Mouse (Mus musculus) layer of hippocampus, adult 9-11 months (tissue): Measurements from ENCODE around the gene Gramd4.

ENCODE experiments used
- DNase-seq: peaks from one replicate; pipeline ENCODE4 v3.0.0; 2022

Gene Gramd4

DNA sequence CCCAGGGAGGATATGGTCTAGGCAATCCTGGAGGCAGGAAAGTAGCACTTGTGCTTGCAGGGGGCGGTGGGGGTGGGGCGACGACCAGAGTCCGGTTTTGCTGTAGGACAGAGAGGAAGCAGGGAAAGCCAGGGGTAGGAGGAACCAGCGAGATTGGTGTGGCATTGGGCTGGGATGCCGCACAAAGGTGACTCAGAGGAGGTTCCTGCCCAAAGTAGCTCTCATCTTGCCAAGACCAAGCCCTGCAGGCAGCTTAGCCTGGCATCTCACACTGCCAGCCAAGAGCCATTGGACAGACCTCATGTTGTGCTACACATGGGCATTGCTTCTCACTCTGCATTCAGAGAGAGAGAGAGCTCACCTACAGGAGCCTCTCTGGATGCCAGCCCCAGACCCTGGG lies at the start of gene Gramd4:
Gene Gramd4, plus strand, starts transcription at position 283 of the 400 bp plus-strand sequence.
- DNase-seq: no peak

DNA sequence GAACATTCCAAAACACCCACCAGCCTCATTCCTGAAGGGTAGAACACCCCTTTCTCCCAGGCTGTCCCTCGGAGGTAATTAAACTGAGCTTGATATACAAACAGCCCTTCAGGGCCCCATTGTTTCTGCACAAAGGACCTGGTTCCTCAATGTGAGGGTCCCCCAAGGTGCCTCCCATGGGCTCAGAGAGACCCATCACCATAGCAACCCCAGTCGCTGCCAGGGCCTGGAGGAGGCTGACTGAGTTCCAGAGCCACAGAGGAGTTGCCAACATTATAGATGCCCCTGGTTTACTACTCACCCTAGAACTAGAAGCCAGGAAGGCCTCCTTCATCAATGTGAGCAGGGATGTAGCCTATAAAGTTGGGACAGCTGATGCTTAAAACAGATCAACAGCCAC lies 44.4 kb upstream of the Gramd4 start:
- DNase-seq: no peak

DNA sequence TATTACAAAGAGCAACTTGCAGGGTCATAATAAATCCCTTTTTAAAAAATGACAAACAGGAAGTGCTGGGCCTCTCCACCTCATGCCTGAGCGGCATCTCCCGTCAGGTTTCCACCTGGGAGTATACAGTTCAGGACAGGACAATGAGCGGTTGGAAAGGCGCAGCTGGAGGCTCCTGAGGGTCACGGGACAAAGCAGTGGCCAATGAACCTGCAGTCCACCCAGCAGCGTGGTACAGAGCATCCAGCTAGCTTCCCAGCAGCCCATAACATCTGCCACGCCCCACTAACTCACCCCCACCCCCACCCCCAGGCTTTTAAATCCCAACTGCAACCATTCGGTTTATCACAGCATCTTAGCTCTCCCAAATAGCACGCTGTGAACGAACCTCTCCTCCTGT lies 43.8 kb upstream of the Gramd4 start:
- no peak for DNase-seq

DNA sequence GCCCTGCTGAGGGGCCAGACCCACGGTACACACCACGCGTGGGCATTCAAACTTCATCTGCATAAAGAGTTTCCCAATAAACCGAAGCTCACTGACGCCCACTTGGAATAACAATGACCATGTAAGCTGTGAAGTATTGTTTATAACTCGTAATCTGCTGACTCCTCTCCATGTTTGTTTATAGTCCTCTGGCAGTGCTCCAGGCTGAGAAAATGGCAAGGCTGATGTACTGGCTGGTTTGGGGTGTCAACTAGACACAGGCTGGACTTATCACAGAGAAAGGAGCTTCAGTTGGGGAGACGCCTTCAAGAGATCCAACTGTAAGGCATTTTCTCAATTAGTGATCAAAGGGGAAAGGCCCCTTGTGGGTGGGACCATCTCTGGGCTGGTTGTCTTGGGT lies 42.5 kb upstream of the Gramd4 start:
- no peak for DNase-seq

DNA sequence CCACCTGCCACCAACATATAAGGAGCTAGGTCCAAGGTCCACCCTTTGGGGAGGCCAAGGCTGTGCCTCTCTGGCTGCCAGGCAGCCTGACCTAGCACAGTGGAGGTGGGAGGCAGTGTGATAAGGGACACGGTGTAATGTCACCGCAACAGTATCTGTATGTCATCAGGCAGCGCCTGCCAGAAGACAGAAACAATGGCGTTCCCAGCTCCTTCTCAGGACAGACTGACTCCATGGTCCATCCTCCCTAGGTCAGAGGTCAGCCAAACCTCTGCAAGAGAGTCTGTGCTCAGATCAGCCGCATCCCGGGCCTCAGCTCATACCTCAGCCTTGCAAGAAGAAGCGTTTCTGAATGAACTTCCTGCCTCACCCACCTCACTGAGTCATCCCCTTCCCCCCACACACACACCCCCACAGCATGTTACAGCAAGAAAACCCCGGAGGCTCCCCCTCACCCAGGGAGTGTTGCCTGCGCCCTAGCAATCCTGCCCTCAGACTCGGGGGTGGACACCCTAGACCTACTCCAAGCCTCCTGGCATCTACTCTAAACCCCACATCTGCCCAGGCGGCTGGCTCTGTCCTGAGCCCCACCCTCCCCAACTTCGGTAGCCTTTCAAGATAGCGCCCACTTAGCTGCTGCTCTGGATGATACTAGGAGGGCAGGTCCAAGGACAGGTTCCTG lies 41.5 kb upstream of the Gramd4 start:
- no peak for DNase-seq

DNA sequence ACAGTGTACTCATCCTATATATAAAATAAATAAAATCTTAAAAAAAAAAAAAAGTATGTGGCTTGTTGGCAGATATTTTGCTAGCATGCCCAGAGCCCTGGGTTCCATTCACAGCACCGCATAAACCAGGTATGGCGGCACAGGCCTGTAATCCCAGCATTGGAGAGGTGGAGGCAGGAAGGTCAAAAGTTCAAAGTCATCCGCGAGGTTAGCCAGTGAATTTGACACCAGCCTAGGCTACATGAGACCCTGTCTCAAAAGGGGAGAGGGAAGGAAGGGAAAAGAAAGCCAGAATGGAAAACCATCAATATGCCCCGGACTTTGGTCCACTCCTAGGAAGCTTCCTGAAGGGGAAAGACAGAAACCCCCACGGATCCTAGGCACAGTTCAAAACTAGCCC lies 40.2 kb upstream of the Gramd4 start:
- DNase-seq: no peak

DNA sequence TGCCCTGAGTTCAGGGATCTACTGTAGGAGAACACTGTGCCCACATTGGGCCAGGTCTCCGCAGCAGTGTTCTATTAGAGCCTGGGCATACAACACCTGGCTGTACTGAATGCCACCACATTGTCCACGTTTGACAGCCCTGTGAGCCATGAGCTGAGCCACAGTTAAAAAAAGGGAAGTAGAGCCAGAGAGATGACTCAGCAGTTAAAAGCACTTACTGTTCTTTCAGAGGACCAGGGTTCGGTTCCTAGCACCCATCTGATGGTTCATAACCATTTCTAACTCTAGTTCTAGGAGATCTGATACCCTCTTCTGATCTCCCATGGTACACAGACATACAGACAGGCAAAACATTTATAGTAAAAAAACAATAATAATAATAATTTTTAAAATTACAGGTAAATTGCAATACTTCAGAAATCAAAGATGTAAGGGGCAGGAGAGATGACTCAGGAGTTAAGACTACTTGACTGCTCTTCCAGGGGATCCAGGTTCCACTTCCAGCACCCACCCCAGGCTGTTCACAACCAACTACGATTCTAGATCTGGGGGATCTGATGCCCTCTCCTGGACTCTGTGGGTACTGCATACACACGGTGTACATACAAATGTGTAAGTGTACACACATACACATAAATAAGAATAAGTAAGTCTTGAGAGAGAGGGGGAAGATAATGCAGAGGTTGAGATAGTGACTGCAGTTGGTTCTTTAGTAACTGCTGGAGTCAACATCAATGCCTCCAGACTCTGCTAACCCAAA lies 38.6 kb upstream of the Gramd4 start:
- no peak for DNase-seq

DNA sequence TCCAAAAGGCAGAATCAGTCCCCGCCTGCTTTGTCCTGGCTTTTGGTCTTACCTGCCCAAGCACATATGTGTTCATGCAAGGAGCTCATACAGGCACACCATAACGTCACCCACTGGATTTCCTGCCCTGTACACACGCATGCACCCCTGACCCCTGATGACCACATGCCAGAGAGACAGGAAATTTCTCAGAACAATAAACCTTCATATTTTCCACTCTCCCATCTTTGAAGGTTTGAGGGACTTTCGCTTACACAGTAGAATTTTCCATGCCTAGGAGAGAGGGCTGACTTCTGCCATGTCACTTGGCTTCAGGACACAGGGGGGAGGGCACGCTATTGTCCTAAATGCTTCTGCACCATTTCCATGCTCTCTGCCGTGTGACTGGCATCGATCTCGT lies 37.5 kb upstream of the Gramd4 start:
- DNase-seq: no peak

DNA sequence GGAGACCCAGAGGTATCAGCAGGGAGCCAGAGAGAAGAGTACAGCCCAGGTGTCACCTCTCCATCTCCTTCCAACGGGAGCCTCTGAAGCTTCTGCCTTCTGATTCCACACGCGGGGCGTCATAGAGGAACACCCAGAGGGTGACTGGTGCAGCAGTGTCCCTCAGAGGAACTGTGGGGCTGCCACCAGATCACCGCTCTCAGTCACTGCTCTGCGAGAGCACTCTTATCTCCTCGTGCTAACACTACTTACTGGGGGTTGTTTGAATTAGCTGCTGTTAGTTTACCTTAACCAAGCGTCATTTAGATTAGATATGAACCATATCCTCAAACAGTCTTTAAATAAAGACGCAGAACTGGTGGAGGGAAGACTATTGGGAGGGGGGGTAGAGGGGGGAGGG lies 36.2 kb upstream of the Gramd4 start:
- no peak for DNase-seq

DNA sequence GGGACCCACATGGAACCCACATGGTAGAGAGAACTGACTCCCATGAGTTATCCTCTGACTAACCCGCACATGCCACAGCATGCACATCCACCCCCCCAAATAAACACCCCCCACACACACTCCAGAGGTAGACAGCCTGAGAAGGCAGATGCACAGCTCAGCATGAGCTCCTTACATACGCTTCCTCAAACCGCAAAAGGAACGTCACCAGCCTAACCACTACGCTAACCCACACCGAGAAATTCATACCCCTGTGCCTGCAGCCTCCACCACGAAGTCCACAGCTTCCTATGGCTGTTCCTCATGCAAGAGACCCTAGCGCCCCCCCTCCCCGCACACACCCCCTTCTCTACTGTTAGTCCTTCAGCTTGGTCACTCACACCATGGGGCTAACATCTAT lies 35.5 kb upstream of the Gramd4 start:
- DNase-seq: no peak

DNA sequence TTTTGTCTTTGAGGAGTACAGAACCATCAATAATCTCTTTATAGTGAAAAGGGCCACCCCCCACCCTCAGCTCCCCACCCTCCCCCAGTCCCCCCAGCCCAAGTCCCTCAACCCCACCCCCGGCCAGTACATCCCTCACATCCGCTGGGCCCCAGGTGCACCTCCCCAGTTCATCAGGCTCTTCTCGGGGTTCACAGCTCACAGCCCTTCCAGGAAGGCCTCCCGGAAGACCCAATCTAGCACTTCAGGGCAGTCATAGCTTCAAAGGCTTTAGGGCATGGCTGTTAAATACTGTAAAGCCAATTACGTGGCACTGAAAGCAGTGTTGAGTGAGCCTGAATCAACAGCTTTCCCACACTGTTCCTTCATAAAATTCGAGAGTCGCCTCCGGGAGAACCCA lies 29.6 kb upstream of the Gramd4 start:
- DNase-seq: no peak

DNA sequence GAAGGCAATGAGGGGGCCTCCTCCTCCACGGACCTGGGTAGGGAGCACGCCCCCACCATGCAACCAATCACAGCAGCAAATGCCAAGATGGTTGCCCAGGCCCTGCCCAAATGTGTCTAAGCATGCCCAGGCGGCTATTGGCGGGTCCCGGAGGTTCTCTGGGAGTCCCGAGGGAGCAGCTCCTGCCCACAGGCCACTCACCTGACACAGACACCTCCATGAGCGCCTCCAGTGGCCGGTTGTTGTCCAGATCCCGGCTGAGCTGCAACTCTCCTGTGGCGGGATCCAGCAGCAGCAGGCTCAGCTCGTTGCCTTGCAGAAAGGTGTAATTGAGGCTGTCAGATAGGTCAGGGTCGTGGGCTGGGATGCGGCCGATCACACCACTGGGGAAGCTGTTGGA lies 27.5 kb upstream of the Gramd4 start:
- DNase-seq: no peak

DNA sequence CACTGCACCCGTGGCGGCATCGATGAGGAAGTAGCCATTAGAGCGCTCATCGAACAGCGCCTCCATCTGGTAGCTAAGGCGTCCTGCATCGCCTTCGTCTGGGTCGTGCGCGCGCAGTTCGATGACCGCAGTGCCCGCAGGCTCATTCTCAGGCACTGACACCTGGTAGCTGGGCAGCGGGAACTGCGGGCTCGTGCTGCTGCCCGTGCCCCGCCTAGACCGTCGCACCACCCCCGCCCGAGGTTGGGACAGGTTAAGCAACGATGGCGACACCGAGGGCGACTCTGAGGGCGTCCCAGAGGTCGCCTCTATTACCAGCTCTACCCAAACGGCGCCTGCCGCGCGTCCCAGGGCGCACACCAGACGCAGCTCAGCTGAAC lies 24.7 kb upstream of the Gramd4 start:
- DNase-seq: no peak

DNA sequence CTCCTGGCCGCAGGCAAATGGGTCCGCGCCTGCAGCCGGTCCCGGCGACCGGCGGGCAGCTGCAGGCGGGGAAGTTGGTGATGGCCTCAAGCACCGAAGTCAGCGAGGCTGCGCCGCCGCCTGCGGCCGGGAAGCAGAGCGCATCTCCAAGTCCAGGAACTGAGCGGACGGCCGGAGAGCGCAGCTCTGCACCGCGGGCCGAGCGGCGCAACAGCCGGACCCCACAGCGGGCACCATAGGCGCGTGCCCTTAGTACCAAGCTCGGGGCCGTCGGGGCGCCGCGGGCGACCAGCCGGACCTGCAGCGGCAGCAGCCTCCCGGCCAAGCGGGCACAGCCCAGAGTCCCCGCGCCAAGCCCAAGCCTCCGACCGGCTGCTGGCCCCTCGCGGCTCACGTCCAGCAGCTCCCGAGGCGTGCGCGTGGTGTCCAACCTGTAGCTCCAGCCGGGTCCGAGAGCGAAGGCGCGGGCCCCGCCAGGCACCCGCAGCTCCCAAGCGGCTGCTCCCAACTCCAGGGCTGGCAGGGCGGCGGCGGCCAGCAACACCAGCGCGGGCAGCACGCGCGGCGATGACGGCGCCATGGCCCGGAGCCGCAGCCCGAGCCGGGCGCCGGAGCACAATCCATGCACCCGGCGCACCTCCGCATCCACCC lies 24.2 kb upstream of the Gramd4 start, which contains the start of gene Celsr1:
Gene Celsr1, minus strand, starts transcription at position 587 of the 651 bp plus-strand sequence.
- no peak for DNase-seq

DNA sequence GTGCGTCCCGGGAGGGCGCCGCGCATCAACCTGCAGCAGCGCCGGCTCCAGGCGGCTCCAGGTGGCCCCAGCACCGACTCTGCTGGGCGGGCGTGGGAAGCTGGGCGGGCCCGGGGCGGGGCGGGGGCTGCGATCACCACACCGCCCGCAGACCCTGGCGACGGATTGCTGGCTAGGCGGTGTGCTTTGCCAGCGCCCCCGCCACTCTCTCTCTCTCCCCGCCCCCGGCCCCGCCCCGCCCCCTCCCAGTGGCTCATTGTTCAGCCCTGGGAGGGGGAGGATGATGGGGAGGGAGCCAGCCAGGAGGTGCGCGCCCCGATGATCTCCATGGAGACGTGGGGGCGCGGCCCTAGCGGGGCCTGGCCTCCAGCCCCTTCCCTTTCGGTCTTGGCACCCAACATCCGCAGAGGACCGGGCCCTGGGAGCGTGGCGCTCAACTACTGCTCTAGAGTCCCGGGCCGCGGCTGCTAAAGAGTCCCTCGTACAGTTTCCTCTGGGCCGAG lies 23.4 kb upstream of the Gramd4 start:
- no peak for DNase-seq

DNA sequence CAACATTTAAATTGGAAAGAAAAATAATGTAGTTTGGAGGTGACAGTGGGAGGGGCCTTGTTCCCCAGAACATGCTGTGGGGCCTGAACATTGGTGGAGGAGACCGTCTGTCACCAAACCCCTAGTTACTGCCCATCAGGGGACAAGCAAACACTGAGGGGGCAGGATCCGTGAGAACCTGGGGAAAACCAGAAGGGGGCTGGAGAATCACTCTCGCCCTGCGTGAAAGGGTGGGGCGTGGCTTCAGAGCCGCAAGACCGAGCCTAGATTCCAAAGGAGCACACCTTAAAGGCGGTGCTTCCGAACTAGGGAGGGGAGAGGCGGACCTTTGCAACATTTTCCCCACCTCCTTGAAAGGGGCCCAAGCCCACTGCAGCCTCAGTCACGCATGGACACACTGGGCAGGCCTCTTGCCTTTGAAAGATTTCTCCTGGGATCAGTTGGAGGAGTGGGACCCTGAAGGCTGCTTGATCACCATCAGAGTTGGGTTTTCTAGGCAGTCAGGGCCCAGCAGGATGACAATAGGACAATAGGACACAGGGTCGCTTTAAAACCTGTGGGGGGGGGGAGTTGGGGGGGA lies 22.6 kb upstream of the Gramd4 start:
- no peak for DNase-seq

DNA sequence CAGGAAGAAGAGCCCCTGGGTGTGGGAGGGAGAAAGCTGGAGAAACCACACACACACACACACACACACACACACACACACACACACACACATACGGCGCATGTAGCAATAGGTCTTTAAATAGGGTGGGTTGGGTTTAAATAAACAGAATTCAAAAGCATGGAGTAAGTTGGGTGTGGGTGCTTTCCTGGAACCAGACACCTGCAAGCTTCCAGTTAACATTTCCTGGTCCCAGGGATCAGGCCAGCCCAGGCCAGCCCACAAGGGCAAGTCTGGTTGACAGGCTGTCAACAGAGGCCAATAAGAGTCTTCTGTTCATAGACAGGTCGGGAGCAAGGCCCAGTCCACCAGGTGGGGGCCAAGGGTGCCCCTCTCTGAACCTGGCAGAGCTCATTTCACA lies 21.6 kb upstream of the Gramd4 start:
- DNase-seq: no peak

DNA sequence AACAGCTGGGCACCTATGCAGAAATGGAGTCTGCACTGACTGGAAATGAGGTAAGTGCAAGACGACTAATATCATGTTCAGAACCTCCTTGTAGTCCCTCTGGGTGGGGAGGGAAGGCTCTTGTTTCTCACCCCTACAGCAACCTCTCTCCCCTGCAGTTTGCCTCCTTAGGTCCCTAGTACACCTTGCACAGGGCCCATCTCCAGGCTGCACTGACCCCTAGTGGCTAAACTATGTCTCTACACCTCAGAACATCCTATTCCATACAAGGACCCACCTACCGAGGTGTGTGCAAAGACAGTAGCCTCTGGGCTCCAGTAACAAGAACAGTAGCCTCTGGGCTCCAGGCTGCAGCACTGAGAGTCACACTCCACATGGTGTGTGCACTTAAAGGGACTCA lies 18.7 kb upstream of the Gramd4 start:
- DNase-seq: no peak

DNA sequence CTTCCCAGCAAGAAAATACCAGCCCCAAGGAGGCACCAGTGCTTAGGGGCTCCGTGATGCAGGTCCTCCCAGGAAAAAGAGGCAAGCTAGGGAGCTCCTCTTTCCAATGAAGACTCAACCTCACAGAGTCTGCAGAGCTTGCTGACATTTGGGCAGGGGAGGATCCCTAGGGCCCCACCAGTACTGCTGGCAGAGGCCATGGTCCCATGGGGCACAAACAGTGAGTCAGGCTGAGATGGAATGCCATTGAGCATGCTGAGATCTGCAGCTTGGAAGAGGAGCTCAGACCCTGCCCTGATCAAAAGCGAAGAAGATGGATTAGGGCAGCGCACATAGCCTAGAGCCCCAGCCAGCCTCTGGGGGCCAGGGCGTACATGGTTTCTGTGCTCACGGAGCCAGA lies 16.1 kb upstream of the Gramd4 start:
- no peak for DNase-seq

DNA sequence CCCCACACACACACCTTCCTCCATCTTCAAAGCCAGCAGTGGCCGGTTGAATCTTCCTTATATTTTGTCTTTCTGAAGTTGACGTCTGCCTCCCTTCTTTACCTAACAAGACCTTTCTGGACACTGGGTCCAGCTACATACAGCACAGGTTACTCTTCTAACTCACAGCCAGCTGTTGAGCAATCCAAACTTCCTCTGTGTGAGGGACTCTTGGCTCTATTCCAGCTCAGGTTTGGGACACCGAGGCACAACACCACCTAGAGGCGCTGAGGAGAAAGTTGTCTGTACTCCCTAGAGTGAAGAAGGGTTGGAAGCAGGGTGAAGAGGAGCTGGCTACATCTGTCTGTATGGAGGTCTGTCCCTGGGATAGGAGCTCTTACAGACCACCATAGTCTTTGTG lies 15.1 kb upstream of the Gramd4 start:
- no peak for DNase-seq

DNA sequence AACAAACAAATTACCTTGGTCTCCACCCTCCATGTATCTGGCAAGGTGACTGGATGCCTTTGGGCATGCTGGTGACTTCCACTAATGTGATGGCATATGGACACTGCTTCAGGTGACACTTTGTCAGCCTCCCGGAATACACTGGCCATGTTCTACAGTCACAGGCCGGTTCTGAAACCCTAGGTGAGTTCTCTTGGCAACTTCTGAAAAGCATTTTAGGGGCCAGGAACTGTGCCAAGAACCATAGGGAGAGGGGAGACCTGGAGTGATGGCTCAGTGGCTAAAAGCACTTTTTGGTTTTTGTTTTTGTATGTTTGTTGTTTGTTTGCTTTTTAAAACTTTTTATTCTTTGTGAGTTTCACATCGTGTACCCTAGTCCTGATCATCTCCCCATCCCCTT lies 8.0 kb upstream of the Gramd4 start:
- no peak for DNase-seq

DNA sequence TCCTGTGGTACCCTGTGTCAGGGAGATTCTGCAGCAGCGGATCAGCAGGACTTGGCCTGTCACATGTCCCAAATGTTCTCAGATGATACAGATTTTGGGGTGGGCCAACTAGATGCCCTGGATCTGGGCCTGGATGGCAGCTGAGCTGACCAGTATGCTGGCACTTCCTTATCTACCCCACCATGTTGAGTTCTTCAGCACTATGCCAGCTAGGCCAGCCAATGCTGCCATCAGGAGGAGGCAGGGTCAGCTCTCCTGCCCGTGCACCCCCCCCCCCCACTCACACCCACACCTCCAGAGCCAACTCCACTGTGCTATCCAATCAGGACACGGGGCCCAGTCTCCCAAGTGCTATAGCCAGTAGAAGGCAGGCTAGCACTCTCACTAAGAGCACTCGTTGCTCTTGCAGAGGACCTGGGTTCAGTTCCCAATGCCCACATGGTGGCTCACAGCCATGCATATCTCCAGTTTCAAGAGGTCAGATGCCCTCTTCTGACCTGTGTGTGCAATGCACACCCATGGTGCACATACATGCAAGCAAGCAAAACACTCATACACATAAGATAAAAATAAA lies 7.2 kb upstream of the Gramd4 start:
- DNase-seq: no peak

DNA sequence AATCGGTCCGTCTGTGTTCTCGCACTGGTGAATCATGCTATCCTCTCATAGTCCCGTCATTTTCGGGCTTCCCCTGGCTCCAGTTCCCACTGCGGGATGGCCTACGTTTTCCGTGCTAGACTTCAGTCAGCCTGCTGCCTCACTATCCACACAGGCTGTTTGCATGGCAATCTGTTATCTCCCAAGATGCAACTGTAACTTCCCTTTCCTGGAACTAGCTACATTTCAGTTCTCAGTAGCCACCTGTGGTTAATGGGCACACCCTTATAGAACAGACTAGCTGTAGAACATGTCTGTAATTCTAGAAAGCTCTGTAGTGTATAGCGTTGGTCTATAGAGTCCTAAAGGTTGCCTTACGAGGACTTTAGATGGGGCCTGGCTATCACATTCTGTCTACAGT lies 6.3 kb upstream of the Gramd4 start:
- DNase-seq: no peak
